Mouse (Mus musculus) forebrain, postnatal 0 days (tissue): Measurements from ENCODE around the gene Rpl31. TPM values are rescaled to one million over a fixed set of nuclear protein-coding genes. Genes with fewer than 3 reads are reported as not detected.

Experiments used
- ATAC-seq: fragments of 200-750 bp; cut with Nextera tagmentation; 2 replicates; pipeline ENCODE4 v1.8.0; 2017; ENCODE audit warnings: mild to moderate bottlenecking, moderate library complexity
- DNase-seq: peaks from one replicate; pipeline ENCODE4 v3.0.0-alpha.2; 2015
- H3K27ac ChIP-seq: fragments of 300-500 bp; sonication (generic); 2 replicates; pipeline ENCODE4 v1.5.1; 2014; ENCODE audit warnings: low read depth, mild to moderate bottlenecking, antibody characterized with exemption, low read length, moderate library complexity, mixed read lengths
- H3K27me3 ChIP-seq: fragments of 300-500 bp; sonication (generic); 2 replicates; pipeline ENCODE4 v1.6.1; 2014; ENCODE audit warnings: mild to moderate bottlenecking, low read length, mixed read lengths; ENCODE audit not compliant: insufficient read depth
- H3K36me3 ChIP-seq: fragments of 300-500 bp; sonication (generic); 2 replicates; pipeline ENCODE4 v1.6.1; 2014; ENCODE audit warnings: mild to moderate bottlenecking, moderate library complexity; ENCODE audit not compliant: insufficient read depth
- H3K4me1 ChIP-seq: fragments of 300-500 bp; sonication (generic); 2 replicates; pipeline ENCODE4 v1.6.1; 2014; ENCODE audit warnings: antibody characterized with exemption; ENCODE audit not compliant: insufficient read depth
- H3K4me2 ChIP-seq: fragments of 300-500 bp; sonication (generic); 2 replicates; pipeline ENCODE4 v1.6.1; 2014; ENCODE audit warnings: low read depth, mild to moderate bottlenecking, moderate library complexity
- H3K4me3 ChIP-seq: fragments of 300-500 bp; sonication (generic); 2 replicates; pipeline ENCODE4 v1.5.1; 2014; ENCODE audit warnings: low read depth, low read length, mixed read lengths
- H3K9ac ChIP-seq: fragments of 300-500 bp; sonication (generic); 2 replicates; pipeline ENCODE4 v1.6.1; 2014; ENCODE audit warnings: mild to moderate bottlenecking
- H3K9me3 ChIP-seq: fragments of 300-500 bp; sonication (generic); 2 replicates; pipeline ENCODE4 v1.6.1; 2016; ENCODE audit warnings: low read length
- CTCF ChIP-seq: sonication (generic); IDR thresholded peaks from 2 replicates; pipeline ENCODE4 v1.5.1; 2016; ENCODE audit warnings: antibody characterized with exemption, control low read depth, low read depth
- WGBS: fragments of 180-500 bp; shearing (Covaris S2); extraction: QIAGEN DNeasy Blood & Tissue Kit; methylation state at CpG from one replicate; pipeline ENCODE4 v1.1.7; 2014; 5-methylcytosine and 5-hydroxymethylcytosine counted together
- polyA plus RNA-seq: library from polyadenylated mRNA; unstranded; fragments of >200 nt; fragmentation: Nextera tagmentation; extraction: Ambion mirVana; gene quantifications from 2 replicates; pipeline ENCODE4 v1.2.1, GENCODE M21; 2015
- total RNA-seq: library from RNA; depleted of rRNA; stranded (reverse); fragments of >200 nt; gene quantifications from 2 replicates; pipeline ENCODE4 v1.2.3, GENCODE M21; 2014

Gene Rpl31
- total and polyA plus RNA-seq, 2 experiments from 2014 or later = 365 to 428 TPM

DNA sequence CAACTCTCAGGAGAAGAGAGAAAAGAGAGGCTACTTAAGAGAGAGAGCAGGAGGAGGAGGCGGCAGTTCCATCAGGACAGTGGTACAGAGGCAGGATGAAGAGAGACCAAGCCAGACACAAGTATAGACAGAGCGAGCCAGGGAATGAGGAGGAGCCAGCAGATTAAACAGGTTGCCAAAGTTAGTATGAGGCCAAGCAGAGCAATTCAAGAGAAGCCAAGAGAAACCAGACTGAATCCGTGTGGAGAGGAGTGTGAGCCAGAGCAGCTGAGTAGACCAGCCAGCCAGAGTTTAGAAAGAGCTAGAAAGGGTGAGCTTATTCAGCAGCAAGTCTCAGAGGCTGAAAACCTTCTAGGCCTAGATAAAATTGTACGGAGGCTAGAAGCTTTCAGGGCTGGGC lies 19.9 kb downstream of the Rpl31 start:
- DNase-seq = peak; percentile 63
- Histone ChIP-seq H3K9me3 (no peaks in the 10 kb centered on the region), H3K27ac (no peak overlapping the region), H3K36me3 (peaks cover 22% of the 10 kb centered on the region), H3K4me2 (no peak overlapping the region), H3K27me3 (no peaks in the 10 kb centered on the region), H3K9ac (no peak overlapping the region), H3K4me1 (no peaks in the 10 kb centered on the region), H3K4me3 (no peak overlapping the region)
- peak; percentile 84 for ATAC-seq
- WGBS = 61% methylated on average over 4 of the region's 4 CpGs
- TF ChIP-seq CTCF = no peak

DNA sequence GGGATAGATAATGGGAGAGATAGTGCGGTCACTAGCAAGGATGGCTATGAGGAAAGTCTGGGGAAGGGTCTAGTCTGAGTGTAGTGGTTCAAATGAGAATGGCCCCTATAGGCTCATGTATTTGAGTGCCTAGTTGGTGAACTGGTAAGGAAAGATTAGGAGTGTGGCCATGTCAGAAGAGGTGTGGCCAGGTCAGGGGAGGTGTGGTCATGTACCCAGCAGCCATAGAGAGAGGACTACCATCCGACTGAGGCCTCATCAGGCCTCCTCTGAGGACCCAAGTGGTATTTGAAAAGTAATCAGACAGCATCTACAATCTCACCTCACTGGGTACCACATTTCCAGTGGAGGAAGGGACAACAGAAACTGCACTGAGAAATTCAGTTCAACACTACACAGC lies 20.5 kb downstream of the Rpl31 start:
- WGBS = 78% methylated on average over 2 of the region's 2 CpGs
- DNase-seq (no peak), ATAC-seq (no peak)
- Histone ChIP-seq H3K9ac (no peak overlapping the region), H3K27me3 (no peaks in the 10 kb centered on the region), H3K4me2 (no peak overlapping the region), H3K4me1 (no peaks in the 10 kb centered on the region), H3K36me3 (peaks cover 25% of the 10 kb centered on the region), H3K27ac (no peak overlapping the region), H3K4me3 (no peak overlapping the region), H3K9me3 (no peaks in the 10 kb centered on the region)
- no peak for TF ChIP-seq CTCF

DNA sequence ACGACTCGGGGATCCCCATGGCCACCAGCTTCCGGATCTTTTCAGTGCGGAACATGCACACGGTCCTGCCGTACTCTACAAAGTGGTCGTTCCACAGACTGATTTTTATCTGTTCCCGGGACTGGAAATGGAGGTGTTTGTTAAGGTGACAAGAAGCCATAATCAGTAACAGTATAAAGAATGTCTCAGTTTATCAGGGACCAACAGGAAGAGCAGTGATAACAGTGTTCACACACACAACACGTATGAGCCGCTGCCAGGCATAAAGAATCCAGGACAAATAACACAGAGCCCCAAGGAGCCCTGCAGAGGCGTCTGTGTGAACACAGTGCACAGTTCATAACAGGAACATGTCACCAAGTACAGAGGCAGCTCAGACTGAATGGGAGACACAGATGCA lies 21.7 kb downstream of the Rpl31 start:
- TF ChIP-seq CTCF = no peak
- H3K27ac ChIP-seq = no peak overlapping the region
- ATAC-seq (no peak), DNase-seq (no peak)
- H3K4me1 ChIP-seq = no peaks in the 10 kb centered on the region
- no peaks in the 10 kb centered on the region for H3K9me3 ChIP-seq
- no peak overlapping the region for H3K4me2 ChIP-seq
- no peaks in the 10 kb centered on the region for H3K27me3 ChIP-seq
- H3K4me3 ChIP-seq = no peak overlapping the region
- WGBS = 91% methylated on average over 11 of the region's 11 CpGs
- H3K36me3 ChIP-seq = peaks cover 18% of the 10 kb centered on the region
- H3K9ac ChIP-seq = no peak overlapping the region

- H3K27ac ChIP-seq = no peak overlapping the region
- H3K9me3 ChIP-seq = no peaks in the 10 kb centered on the region
- no peak overlapping the region for H3K4me3 ChIP-seq
- peaks cover 12% of the 10 kb centered on the region for H3K36me3 ChIP-seq
- H3K4me1 ChIP-seq = no peaks in the 10 kb centered on the region
- WGBS = 93% methylated on average over 6 of the region's 6 CpGs
- DNase-seq (no peak), ATAC-seq (no peak)
- no peaks in the 10 kb centered on the region for H3K27me3 ChIP-seq
- no peak for TF ChIP-seq CTCF
- H3K4me2 ChIP-seq = no peak overlapping the region
- H3K9ac ChIP-seq = no peak overlapping the region
These were observed 24.0 kb downstream of the Rpl31 start for GRCm38 (mm10) chr1:39391652-39392051.

GRCm38 (mm10) chr1:39392189-39392588 lies 24.5 kb downstream of the Rpl31 start:
- peaks cover 12% of the 10 kb centered on the region for H3K36me3 ChIP-seq
- no peak overlapping the region for H3K27ac ChIP-seq
- H3K4me2 ChIP-seq = no peak overlapping the region
- WGBS = 65% methylated on average over 3 of the region's 3 CpGs
- no peak overlapping the region for H3K9ac ChIP-seq
- ATAC-seq (peak; percentile 63), DNase-seq (peak; percentile 82)
- no peaks in the 10 kb centered on the region for H3K9me3 ChIP-seq
- no peaks in the 10 kb centered on the region for H3K27me3 ChIP-seq
- H3K4me3 ChIP-seq = no peak overlapping the region
- H3K4me1 ChIP-seq = no peaks in the 10 kb centered on the region
- TF ChIP-seq CTCF = peak; percentile 96

GRCm38 (mm10) chr1:39393217-39393867 lies 25.7 kb downstream of the Rpl31 start:
- Histone ChIP-seq H3K4me1 (no peaks in the 10 kb centered on the region), H3K9ac (no peak overlapping the region), H3K27ac (no peak overlapping the region), H3K27me3 (no peaks in the 10 kb centered on the region), H3K4me3 (no peak overlapping the region), H3K9me3 (no peaks in the 10 kb centered on the region), H3K4me2 (no peak overlapping the region), H3K36me3 (peaks cover 9% of the 10 kb centered on the region)
- ATAC-seq = no peak
- WGBS = 86% methylated on average over 8 of the region's 8 CpGs
- no peak for DNase-seq
- TF ChIP-seq CTCF = no peak

- Histone ChIP-seq H3K4me1 (no peaks in the 10 kb centered on the region), H3K36me3 (peaks cover 8% of the 10 kb centered on the region; the same call in 1 of the 2 replicates), H3K4me3 (no peak overlapping the region), H3K27ac (no peak overlapping the region), H3K9ac (no peak overlapping the region), H3K4me2 (no peak overlapping the region), H3K27me3 (no peaks in the 10 kb centered on the region), H3K9me3 (no peaks in the 10 kb centered on the region)
- WGBS = 84% methylated on average over 10 of the region's 10 CpGs
- no peak for DNase-seq
- no peak for ATAC-seq
- no peak for TF ChIP-seq CTCF
These were observed 26.5 kb downstream of the Rpl31 start for GRCm38 (mm10) chr1:39394096-39394495.
